Mouse (Mus musculus) adrenal gland, adult 2 months (tissue): ENCODE results near the gene Gramd2. TPM values are rescaled to one million over a fixed set of nuclear protein-coding genes. Genes with fewer than 3 reads are reported as not detected.

ENCODE experiments used
- DNase-seq: peaks from one replicate; pipeline ENCODE4 v3.0.0; 2021
- long read RNA-seq: library from polyadenylated mRNA; stranded (forward); transcript quantifications from one replicate; pipeline ENCODE4 v2.0.0, GENCODE M21; 2021
- polyA plus RNA-seq: library from polyadenylated mRNA; depleted of rRNA; stranded (reverse); fragments of >200 nt; gene quantifications from 2 replicates; pipeline ENCODE4 v1.2.3, GENCODE M21; 2012; rRNA removed
- total RNA-seq, 2 experiments: library from RNA; stranded (reverse); gene quantifications; 2 replicates each; pipeline ENCODE4 v1.2.3; 2021

Gramd2 gene
- total RNA-seq (under 1 TPM in 1 of 2 experiments, not detected in 1; 0.40 TPM), polyA plus RNA-seq (0.09 and 0.17 TPM in 2 replicates)
- long read RNA-seq = 0 reads

DNA sequence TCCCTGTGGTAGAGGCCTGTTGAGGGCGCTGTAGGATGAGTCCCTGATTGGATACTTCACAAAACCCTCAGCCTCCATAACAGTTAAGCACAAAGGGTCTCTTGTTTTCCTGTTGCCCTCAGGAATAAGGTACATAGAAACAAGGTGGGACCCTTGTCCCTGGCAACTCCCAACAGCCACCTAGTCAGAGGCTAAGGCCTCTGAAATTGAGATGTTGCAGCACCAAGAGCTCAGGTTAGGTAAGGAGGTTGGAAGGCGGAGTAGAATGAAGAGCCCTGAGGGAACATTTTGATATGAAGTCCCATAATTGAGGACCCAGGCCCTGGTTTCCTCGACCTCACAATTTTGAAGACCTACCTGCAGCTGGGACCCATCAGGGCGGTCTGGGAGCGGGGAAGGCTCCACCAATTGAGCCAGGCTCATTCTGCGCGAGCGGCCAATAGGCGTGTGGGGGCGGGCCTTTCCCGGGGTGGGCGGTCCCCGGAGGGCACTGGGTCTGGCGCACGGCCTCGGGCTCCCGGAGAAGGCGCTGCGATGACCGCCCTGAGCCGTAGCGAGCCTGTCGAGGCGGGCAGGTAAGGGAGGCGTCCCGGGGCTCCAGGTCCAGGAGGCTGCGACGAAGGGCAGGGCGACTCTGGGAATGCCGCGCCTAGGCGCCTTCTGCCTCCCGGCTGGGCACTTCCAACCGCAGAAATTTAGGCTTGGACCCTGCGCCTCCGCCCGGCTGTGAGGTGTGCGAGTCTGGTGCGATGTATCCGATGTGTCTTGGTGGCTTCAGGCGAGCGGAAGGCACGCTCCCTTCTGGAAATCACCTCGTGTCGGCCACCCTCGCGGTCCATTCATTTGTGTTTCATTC is at the start of gene Gramd2:
TSS of gene Gramd2 (plus strand) at position 467 of the 856 bp plus-strand sequence.
- DNase-seq = peak; percentile 91

DNA sequence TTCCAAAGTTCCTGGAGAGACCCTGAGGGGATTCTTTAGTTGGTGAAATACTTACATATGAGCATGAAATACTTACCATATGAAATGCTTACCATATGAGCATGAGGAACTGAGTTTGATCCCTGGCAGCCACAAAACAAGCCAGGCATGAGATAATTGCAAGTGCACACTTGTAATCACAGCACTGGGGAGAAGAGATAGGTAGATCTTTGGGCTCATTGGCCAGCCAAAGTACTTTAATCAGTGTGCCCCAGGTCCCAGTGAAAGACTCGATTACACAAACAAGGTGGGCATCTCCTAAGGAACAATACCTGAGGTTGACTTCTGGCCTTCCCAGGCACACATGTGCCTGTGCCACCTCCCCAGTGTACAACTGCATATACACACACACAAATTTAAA is 41.6 kb upstream of the Gramd2 start:
- no peak for DNase-seq

DNA sequence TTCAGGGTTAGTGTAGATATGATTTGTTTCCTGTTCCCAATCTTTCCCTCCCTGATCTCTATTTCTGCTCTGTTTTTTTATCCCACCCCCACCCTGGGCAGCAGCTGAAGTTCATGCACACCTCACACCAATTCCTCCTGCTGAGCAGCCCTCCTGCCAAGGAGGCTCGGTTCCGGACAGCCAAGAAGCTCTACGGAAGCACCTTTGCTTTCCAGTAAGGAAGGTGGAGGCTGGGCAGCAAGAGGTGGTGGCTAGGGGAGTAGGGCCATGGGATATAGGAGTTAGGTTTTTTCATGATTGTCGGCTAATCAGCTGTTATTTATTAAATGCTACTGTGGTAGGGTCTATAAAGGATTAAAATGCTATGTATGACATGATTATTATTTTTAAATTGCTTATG is 40.0 kb upstream of the Gramd2 start:
- DNase-seq = no peak

DNA sequence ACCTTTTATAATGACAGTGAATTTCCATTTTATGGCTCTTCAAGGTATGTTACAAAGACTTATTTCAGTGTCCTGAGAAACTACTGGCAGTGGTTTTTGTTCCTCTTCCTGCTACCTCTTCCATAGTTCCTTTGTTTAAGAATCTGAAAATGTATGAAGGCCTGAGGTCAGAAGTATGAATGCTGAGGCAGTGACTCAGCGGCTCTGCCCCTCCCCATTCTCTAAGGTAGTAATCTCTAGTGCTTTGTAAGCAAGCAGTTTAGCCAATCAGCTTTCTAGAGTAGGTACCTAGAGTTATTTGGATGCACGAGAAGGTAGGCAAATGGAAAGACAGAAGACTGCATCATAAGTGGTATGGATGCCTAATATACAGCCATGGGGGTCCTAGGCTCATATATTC is 38.6 kb upstream of the Gramd2 start:
- DNase-seq = no peak

DNA sequence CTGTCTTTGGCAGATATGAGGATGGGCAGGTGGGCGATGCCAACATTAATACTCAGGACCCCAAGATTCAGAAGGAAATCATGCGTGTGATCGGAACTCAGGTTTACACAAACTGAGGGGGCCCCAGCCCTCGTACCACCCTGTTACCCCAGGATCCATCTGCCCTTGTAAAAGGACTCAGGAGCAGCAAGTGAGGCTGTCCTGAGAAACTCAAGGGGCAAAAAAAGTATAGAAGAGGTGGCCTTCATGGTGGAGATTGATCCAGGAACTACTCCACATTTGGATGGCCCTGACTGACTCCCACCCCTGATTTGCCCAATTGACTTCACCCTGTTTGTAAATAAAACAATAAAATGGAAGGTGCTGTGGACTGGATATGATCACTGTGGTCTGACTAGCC is 30.0 kb upstream of the Gramd2 start:
- DNase-seq = no peak

DNA sequence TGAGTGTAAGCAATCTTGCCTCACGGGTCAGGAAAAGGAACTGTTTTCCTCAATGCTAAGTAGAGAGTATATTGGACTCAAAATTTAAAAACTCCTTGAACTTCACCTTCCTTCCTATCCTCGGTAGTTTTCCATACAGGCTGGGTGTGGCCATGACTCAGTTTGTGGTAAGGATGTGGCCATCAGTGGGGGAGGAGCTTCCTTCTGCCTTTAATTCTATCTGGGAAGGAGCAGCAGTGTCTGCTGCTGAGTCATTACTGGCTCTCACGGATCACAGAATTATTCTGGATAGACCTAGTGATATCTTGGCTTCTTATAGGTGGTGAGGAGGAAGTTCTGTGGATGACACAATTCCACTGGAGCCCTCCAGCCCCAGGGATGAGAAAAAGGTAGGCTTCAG is 26.6 kb upstream of the Gramd2 start:
- DNase-seq = peak; percentile 86

DNA sequence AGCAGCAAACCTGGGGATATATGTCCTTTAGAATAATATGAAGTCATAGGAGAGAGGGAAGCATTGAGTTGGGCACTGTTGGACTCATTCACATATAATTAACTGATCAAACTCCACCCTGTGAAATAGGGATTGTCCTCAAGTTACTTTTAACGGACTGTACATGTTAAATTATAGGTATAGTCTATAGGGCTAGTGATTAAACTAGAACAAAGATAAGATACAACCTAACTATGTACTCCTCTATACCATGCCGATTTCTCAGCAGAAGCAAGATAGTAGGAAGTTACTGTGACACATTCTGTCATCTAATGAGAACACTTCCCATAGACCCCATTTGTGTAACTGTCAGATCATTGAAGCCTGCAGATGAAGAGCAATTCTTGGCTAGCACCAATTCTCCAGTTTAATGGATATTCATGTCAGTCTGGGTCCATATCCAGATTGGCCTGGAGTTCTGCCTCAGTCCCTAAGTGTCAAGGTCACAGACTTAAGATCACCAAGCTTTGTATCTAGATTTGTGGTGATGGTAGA is 25.4 kb upstream of the Gramd2 start:
- no peak for DNase-seq

DNA sequence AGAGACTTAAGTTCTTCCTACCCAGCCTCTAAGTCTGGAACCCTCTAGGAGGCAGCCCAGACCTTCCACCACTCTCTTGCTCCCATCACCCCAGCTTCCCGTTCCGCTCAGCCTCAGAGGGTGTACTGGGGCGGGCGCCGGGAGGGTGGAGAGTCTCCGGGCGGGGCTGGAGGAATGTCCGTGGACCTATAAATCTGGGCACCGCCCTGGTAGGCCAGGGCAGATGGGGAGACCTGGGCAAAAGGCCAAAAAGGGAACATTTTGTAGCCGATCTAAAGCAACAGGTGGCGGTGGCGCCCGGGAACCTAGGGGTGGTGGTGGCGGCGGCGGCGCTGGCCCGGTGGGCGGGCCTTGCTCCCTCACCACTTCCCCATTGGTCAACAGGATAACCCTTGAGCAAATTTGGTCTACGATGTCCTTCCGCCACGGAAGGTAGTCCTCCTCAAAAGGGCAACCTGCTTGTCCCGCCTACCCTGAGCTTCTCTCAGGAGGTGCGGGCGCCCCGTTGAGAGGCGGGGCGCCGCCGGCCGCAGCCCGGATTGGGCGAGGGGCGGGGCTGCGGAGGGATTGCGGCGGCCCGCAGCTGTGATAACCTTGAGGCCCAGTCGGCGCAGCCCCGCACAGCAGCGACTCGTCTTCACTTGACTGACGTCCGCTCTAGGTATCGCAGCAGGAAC is 23.8 kb upstream of the Gramd2 start, which contains the start of gene Pkm:
TSS of gene Pkm (plus strand) at position 411 of the 677 bp plus-strand sequence.
- DNase-seq = peak; percentile 98

DNA sequence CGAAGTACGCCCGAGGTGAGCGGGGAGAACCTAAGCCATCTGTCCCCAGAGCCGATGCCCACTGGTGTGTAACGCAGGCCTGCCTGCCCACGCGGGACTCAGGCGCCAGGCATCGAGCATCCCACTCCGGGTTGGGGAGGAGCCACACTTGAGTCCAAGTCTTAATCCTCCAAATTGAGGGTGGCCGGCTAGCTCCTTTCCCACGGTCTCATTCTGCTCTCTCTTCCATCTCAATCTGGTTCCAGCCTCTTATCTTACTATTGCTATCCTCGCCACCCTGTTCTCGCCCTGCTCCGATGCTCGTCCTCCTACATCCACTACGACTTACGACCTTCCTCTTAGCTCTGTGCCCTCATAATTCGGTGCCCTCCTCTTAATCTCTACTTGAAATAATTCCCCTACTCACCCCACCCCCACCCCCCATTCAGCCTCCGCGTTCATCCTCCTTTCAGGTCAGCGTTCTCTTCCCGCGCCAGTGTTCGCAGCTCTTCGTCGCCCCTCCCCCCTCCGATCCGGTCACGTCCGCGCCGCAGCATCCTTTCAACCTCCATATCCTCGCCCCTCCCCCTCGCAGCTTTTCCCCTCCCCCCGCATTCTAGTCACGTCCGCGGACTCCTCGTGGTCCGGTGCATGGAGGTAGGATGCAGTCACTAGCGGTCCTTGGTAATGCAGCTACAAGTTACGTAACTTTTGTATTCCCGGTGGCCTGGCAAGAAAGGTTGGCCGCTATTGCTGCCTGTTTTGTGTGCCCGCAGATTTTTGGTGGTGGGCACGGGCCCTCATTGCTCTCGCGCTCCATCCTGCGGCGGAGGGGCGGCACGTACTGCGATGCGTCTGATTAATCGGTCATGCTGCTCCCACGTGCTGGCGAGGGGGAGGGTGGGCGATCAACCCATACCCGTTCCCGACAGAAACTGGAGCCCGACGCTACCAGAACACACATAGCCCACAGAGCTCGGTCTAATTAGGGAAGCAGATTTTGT is 23.0 kb upstream of the Gramd2 start:
- DNase-seq = peak; percentile 76

DNA sequence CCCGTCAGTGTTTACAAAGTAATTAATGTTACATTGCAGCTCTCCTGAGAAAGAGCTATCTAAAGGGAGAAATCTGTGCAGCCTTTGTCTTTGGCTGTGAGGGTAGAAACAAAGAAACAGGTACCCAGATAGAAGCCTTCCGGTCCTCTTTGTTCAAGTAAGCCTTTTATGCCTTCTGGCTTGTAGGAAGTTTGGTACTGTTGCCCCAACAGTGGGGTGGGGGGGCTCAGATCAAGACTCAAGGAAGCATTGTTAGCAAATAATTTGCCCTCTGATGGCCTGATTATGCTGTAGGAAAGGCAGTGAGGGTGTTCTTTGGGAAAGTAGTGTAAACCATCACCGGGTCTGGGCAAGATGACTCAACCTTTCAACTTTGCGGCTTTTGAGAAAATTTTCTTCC is 21.8 kb upstream of the Gramd2 start:
- DNase-seq = no peak

DNA sequence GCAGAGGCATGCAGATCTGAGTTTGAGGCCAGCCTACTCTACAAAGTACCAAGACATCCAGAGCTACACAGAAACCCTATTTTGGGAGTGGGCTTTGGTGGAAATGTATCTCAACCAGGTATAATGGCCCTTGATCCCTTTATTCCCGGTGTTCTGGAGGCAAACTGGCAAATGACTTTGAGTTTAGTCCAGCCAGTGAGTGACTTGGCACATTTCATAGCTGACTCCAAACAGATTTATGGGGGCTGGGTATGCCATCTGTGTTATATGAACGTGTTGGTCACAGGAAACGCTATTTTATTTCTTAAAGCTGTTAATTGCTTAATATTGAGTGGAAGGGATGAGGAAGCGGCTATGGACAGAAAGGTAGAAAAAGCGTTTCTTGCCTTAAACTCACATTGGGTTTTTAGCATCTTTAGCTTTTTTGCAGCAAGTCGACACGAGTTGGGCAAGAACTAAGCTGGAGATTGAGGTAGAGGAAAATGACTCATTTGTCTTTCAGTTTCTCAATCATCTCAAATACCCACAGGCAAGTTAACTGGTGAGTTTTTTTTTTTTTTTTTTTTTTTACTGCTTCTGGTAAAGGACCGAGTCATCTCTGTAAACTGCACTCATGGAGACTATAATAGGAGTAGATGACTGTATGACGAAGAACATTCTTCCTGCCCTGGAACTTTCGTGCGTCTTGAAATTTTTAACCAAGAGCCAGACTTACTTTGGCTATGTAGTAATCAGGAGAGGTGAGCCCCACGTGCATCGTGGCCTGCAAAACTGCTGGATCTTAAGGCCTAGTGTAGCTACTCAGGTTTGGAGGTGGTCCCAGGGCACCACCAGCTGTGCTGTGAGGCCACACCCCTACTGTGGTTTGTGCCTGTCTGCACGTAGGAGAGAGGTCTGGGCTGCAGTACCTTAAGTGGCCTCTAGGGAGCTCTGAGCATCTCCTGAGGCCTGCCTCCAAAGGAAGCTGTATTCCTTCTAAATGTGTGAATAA is 20.6 kb upstream of the Gramd2 start:
- DNase-seq = peak; percentile 80

DNA sequence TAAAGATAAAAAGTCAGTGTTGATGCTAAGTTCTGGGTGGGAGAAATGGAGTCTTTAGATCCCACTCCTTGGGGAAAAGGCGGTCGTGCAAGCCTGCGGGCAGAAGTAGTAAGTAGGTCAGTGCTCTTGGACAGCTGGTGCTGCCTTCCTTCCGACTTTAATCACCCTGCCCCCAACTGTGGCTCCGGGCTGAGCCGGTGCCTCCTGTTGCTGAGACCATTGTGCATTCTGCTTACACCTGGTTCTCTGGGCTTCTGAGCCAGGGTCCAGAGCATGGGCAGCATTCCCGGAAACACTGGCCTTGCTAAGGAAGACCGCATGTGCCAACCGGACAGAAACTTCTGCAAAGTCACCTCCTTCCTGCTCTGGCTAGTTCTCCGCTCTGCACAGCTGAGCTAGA is 19.5 kb upstream of the Gramd2 start:
- DNase-seq = peak; percentile 66

DNA sequence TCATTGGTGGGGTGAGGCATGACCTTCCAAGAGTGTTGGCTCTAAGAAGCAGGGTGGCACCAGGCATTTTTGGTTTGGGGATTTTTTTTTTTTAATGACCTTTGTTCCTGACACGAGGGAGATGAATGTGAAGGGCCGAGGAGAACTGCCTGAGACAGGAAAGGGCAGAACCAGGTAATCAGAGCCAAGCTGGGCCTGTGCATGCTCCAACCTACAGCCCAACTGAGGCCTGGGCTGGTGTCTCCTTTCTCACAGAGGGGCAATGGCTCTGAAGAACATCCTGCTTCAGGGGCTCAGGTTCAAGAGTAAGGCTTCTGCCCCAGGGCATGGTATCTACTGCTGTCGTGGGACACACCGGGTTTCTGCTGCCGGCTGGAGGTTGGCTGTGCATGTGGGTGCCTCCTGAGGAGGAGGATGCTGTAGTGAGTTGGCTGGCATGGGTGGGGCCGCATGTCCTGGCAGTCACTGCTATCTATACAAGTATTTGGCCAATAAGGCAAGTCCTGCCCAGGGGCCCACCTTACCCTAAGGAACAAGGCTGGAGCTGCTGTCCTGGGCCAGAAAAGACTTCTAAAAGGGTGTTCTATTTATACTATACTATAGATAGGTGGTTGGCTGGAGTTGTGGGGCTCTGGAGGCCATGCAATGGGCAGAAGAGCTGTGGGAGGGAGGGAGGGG is 18.5 kb upstream of the Gramd2 start:
- no peak for DNase-seq

DNA sequence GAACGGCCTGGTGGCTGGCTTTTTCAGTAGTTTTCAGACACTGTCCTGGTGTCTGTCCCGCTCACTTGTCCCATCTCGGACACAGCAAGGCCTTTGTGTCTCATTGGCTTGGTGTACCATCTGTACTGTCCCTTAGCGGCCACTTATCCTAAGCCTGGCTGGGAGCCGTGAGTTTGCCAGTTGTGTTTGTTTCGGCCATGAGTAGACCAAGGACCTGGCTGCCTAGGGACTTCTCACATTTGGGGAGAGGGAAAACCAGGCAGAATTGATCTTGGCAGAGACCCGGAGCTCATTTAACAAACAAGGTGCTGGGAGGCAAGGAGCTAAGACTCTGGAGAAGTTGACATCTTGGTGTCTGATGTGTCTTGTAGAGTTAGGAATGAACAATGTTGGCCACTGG is 16.7 kb upstream of the Gramd2 start:
- no peak for DNase-seq

DNA sequence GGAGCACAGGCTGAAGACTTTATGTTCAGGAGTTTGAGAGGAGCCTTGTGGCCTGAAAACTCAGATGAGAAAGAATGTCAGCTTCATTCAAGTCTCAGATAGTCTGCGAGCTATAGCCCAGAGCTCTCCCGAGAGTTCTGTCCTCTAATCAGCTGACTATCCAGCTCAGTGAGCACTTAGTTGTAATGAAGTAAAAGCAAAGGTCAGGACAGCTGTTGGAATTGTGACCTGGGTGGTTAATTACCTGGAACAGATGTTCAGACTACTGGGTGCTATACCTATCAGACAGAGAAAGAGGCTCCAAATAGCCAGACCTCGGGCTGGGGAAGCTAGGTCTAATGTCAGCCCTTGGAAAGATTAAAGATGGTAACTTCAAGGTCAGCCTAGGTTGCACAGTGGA is 16.0 kb upstream of the Gramd2 start:
- no peak for DNase-seq

DNA sequence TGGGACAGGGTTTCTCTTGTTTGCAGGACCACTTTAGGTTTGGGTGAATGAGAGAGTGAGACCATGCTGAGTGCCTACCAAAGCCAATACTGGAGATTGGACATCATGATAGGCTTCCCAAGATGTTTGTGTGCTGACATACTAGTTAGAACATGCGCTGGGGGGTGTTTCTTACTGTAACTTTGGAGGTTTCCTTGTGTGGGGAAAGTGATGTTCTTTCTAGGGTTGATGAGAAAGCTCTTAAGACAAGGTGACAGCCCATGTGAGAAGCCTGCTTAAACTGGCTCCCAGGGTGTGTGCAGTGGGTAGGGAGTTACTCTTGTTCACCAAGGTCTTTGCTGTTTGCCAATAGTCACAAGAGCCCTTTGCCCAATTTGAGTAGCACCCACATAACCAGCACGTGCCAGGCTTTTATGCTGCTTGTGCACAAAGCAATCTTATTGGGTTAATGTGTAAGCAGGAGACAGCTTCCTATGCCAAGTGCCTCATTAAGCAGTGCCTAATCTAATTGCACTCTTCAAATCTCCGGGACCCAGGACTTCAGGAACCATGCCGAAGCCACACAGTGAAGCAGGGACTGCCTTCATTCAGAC is 15.2 kb upstream of the Gramd2 start:
- DNase-seq = no peak

DNA sequence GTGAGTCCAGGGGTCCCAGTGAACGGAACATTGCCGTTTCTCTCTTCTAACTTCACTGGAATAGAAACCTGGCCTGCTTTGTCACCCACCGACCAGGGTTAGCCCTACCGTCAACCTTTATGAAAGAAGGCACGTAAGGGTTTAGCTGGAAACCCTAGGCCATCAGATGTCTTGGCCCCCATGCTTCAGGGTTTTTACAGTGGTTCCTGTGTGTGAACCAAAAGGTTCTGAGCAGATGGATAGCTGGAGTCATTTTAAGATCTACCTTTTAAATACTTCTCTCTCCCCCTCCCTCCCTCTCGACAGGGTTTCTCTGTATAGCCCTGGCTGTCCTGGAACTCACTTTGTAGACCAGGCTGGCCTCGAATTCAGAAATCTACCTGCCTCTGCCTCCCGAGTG is 13.9 kb upstream of the Gramd2 start:
- DNase-seq = no peak

DNA sequence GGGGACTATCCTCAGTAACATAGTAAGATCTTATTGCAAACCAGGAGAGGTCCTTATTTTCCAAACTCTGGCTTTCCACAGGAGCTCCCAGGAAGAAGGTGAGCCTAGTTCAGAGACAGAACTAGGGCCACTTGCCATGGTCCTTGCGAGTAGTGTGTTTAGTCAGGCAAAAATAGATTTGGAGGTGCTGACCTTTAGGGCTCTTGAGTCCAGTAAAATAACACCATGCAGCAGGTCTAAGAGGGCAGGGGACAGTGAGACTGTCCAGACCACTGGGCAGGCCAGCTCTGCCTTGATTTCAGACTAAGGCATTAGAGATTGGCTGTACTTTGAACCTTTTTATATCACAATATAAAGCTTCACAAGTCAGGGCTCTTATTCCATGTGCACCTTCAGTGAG is 13.1 kb upstream of the Gramd2 start:
- DNase-seq = no peak

DNA sequence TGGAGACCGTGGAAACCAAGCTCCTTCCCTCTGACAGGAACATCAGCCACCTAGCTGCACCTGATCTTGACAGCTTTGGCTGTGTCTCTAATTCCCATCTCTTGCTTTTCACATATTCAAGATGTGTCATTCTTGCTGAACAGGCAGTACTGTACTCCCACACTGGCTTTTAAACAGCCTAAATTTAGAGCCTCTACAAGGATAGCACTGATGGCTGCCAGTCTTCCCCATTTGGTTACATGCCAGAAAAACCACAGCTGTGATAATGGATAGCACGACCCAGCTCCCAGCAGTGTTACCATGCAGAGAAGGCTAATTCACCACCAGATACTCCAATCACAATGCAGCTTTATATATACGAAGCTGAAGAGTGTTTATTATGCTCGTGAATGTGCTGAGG is 12.7 kb upstream of the Gramd2 start:
- no peak for DNase-seq

DNA sequence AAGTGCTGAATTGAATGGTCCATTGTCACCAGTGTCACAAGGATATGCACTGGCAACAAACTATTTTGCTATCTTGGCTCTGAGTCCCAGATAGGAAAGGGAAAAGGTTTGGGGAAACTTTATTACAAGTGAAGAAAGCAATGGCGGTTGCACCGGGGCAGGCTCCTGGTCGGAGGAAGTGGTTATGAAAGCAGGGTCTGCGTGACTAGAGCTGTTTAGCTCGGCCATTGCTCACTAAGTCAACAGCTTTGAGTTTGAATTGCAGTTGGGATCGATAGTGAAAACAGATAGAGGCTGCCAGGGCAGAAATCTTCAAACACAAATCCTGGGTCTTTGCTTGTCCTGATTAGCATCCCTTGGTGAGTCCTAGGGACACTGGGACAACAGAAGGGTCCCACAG is 12.0 kb upstream of the Gramd2 start:
- no peak for DNase-seq
